Mouse (Mus musculus): ENCODE measurements at regions not wholly inside any gene's neighbourhood (a gene's known extent, or its start where the extent isn't known, plus 50 kb on each side); places are given as distances from the start of the nearest gene placed in this dataset.
"Not testable (repeated sequence)": the region's sequence is repeated elsewhere in the genome, so short reads cannot be mapped to it uniquely, and the experiment has no call there.

- Histone ChIP-seq H3K4me1 (ENCODE audit: control insufficient read depth, insufficient read depth, low read length) (no peaks in the 10 kb centered on the region), H3K4me3 (replicated peaks; ENCODE audit: extremely low read depth, low read depth, low read length) (no peak overlapping the region)
- DNase-seq = no peak
- WGBS = 72% methylated on average over 3 of the region's 3 CpGs
- TF ChIP-seq CTCF (IDR thresholded peaks at IDR 0.05; ENCODE audit: insufficient read depth, low read length) = no peak
- TF ChIP-seq POLR2A (IDR thresholded peaks at IDR 0.05; ENCODE audit: borderline replicate concordance, extremely low read depth, low read depth, low read length) = no peak
Measured at GRCm38 (mm10) chr17:81256106-81256505, 185.5 kb upstream of the Gm11096 start.

- TF ChIP-seq CTCF (IDR thresholded peaks at IDR 0.05; ENCODE audit: insufficient read depth, low read length) (no peak), POLR2A (IDR thresholded peaks at IDR 0.05; ENCODE audit: borderline replicate concordance, extremely low read depth, low read depth, low read length) (no peak)
- Histone ChIP-seq H3K4me1 (ENCODE audit: control insufficient read depth, insufficient read depth, low read length) (no peaks in the 10 kb centered on the region), H3K4me3 (replicated peaks; ENCODE audit: extremely low read depth, low read depth, low read length) (no peak overlapping the region)
- DNase-seq = no peak
- WGBS = 62% methylated on average over 3 of the region's 3 CpGs
Measured at GRCm38 (mm10) chr17:81250748-81251147, 185.9 kb upstream of the Thumpd2 start.

- TF ChIP-seq POLR2A (IDR thresholded peaks at IDR 0.05; ENCODE audit: borderline replicate concordance, extremely low read depth, low read depth, low read length) = no peak
- no peak for TF ChIP-seq CTCF (IDR thresholded peaks at IDR 0.05; ENCODE audit: insufficient read depth, low read length)
- DNase-seq = no peak
- 73% methylated on average over 6 of the region's 6 CpGs for WGBS
- no peak overlapping the region for H3K4me3 ChIP-seq (replicated peaks; ENCODE audit: extremely low read depth, low read depth, low read length)
- H3K4me1 ChIP-seq (ENCODE audit: control insufficient read depth, insufficient read depth, low read length) = no peaks in the 10 kb centered on the region
Measured at GRCm38 (mm10) chr17:81246156-81246555, 181.3 kb upstream of the Thumpd2 start.

- DNase-seq; H3K4me3 ChIP-seq (replicated peaks; ENCODE audit: extremely low read depth, low read depth, low read length); H3K4me1 ChIP-seq (ENCODE audit: control insufficient read depth, insufficient read depth, low read length): not testable (repeated sequence)
- 98% methylated on average over 14 of the region's 18 CpGs for WGBS
Measured at GRCm38 (mm10) chr17:81231771-81232170, 166.9 kb upstream of the Thumpd2 start.

- no peak for DNase-seq
- Histone ChIP-seq H3K4me3 (replicated peaks; ENCODE audit: extremely low read depth, low read depth, low read length) (no peak overlapping the region), H3K4me1 (ENCODE audit: control insufficient read depth, insufficient read depth, low read length) (no peaks in the 10 kb centered on the region)
- TF ChIP-seq CTCF (IDR thresholded peaks at IDR 0.05; ENCODE audit: insufficient read depth, low read length) (no peak), POLR2A (IDR thresholded peaks at IDR 0.05; ENCODE audit: borderline replicate concordance, extremely low read depth, low read depth, low read length) (no peak)
Measured at GRCm38 (mm10) chr17:81225281-81225680, 160.4 kb upstream of the Thumpd2 start.

GRCm38 (mm10) chr17:81221436-81221835 lies 156.6 kb upstream of the Thumpd2 start:
- DNase-seq = no peak
- H3K4me1 ChIP-seq (ENCODE audit: control insufficient read depth, insufficient read depth, low read length) = no peaks in the 10 kb centered on the region
- H3K4me3 ChIP-seq (replicated peaks; ENCODE audit: extremely low read depth, low read depth, low read length) = no peak overlapping the region
- TF ChIP-seq POLR2A (IDR thresholded peaks at IDR 0.05; ENCODE audit: borderline replicate concordance, extremely low read depth, low read depth, low read length) (no peak), CTCF (IDR thresholded peaks at IDR 0.05; ENCODE audit: insufficient read depth, low read length) (no peak)
- WGBS = 60% methylated on average over 3 of the region's 3 CpGs

- WGBS = 86% methylated on average over 7 of the region's 7 CpGs
- TF ChIP-seq CTCF (IDR thresholded peaks at IDR 0.05; ENCODE audit: insufficient read depth, low read length) = no peak
- no peak for TF ChIP-seq POLR2A (IDR thresholded peaks at IDR 0.05; ENCODE audit: borderline replicate concordance, extremely low read depth, low read depth, low read length)
- Histone ChIP-seq H3K4me3 (replicated peaks; ENCODE audit: extremely low read depth, low read depth, low read length) (no peak overlapping the region), H3K4me1 (ENCODE audit: control insufficient read depth, insufficient read depth, low read length) (no peaks in the 10 kb centered on the region)
- DNase-seq = no peak
Measured at GRCm38 (mm10) chr17:81214844-81215243, 150.0 kb upstream of the Thumpd2 start.

- no peak for TF ChIP-seq CTCF (IDR thresholded peaks at IDR 0.05; ENCODE audit: insufficient read depth, low read length)
- TF ChIP-seq POLR2A (IDR thresholded peaks at IDR 0.05; ENCODE audit: borderline replicate concordance, extremely low read depth, low read depth, low read length) = no peak
- whole genome bisulfite sequencing = 84% methylated on average over 3 of the region's 3 CpGs
- DNase-seq = no peak
- H3K4me1 ChIP-seq (ENCODE audit: control insufficient read depth, insufficient read depth, low read length) = no peaks in the 10 kb centered on the region
- H3K4me3 ChIP-seq (replicated peaks; ENCODE audit: extremely low read depth, low read depth, low read length) = no peak overlapping the region
Measured at GRCm38 (mm10) chr17:81212043-81212442, 147.2 kb upstream of the Thumpd2 start.

GRCm38 (mm10) chr17:81210389-81210788 lies 145.5 kb upstream of the Thumpd2 start:
- Histone ChIP-seq H3K4me3 (replicated peaks; ENCODE audit: extremely low read depth, low read depth, low read length) (no peak overlapping the region), H3K4me1 (ENCODE audit: control insufficient read depth, insufficient read depth, low read length) (no peaks in the 10 kb centered on the region)
- TF ChIP-seq CTCF (IDR thresholded peaks at IDR 0.05; ENCODE audit: insufficient read depth, low read length) = no peak
- TF ChIP-seq POLR2A (IDR thresholded peaks at IDR 0.05; ENCODE audit: borderline replicate concordance, extremely low read depth, low read depth, low read length) = no peak
- 75% methylated on average over 2 of the region's 2 CpGs for WGBS
- no peak for DNase-seq

GRCm38 (mm10) chr17:81209323-81209722 lies 144.4 kb upstream of the Thumpd2 start:
- DNase-seq = no peak
- H3K4me1 ChIP-seq (ENCODE audit: control insufficient read depth, insufficient read depth, low read length) = no peaks in the 10 kb centered on the region
- no peak overlapping the region for H3K4me3 ChIP-seq (replicated peaks; ENCODE audit: extremely low read depth, low read depth, low read length)
- TF ChIP-seq CTCF (IDR thresholded peaks at IDR 0.05; ENCODE audit: insufficient read depth, low read length) = no peak
- TF ChIP-seq POLR2A (IDR thresholded peaks at IDR 0.05; ENCODE audit: borderline replicate concordance, extremely low read depth, low read depth, low read length) = no peak
- 80% methylated on average over 3 of the region's 3 CpGs for WGBS

GRCm38 (mm10) chr17:81201052-81201451 lies 136.2 kb upstream of the Thumpd2 start:
- H3K4me3 ChIP-seq (replicated peaks; ENCODE audit: extremely low read depth, low read depth, low read length) = no peak overlapping the region
- WGBS = 47% methylated on average over 8 of the region's 8 CpGs
- H3K4me1 ChIP-seq (ENCODE audit: control insufficient read depth, insufficient read depth, low read length) = no peaks in the 10 kb centered on the region
- DNase-seq = no peak
- TF ChIP-seq CTCF (IDR thresholded peaks at IDR 0.05; ENCODE audit: insufficient read depth, low read length) = no peak
- TF ChIP-seq POLR2A (IDR thresholded peaks at IDR 0.05; ENCODE audit: borderline replicate concordance, extremely low read depth, low read depth, low read length) = no peak

All from lung, adult 2 months (tissue).